Comparison of ENCODE assay signal across 15 mouse cellular contexts in genomic region chr10:21082447-21082846, GRCm38 (mm10).
DNase-seq lines count a peak whose midpoint lies in the region; ATAC-seq lines count a peak whose summit lies in the region.
"Had no signal": no experiment of that assay in that cellular context is flagged by ENCODE, and none has a peak within 500 bp of the region (broad histone marks: within the 10 kb centered on the region; RNA-seq: fewer than 3 reads in every experiment).

No protein-coding gene starts in this region.

- H3K4me3 ChIP-seq in midbrain, embryonic 11.5 days (ENCODE audit: low read depth, low read length): no peak overlapping the region
- H3K4me3 ChIP-seq in midbrain, embryonic 10.5 days: no peak overlapping the region
- H3K4me3 ChIP-seq in embryonic facial prominence, embryonic 12.5 days: no peak overlapping the region
- no peak overlapping the region for H3K4me3 ChIP-seq in hindbrain, embryonic 10.5 days
- no peak overlapping the region for H3K4me3 ChIP-seq in neural tube, embryonic 13.5 days
- H3K4me3 ChIP-seq: hindbrain, embryonic 15.5 days; layer of hippocampus, adult 2 months; limb, embryonic 10.5 days; liver, embryonic 13.5 days had no signal

- no peak for DNase-seq in midbrain, embryonic 11.5 days (ENCODE audit: low spot score, missing footprints)
- no peak for DNase-seq in midbrain, embryonic 10.5 days (ENCODE audit: low spot score)
- DNase-seq in hindbrain, embryonic 10.5 days (ENCODE audit: low spot score): no peak
- DNase-seq in spleen, adult 18-20 months: no peak
- DNase-seq in right cerebral cortex, postnatal 14 days: no peak
- no peak for DNase-seq in gastrocnemius, postnatal 4 days (ENCODE audit: low spot score in 2 of 2)
- DNase-seq: adrenal gland, adult 8-10 months; kidney, adult 9 months; liver, embryonic 13.5 days; thymus, postnatal 4 days had no signal

- H3K9me3 ChIP-seq in midbrain, embryonic 11.5 days (ENCODE audit: control insufficient read depth, low read length): no peaks in the 10 kb centered on the region
- H3K9me3 ChIP-seq in midbrain, embryonic 10.5 days (replicated peaks): no peaks in the 10 kb centered on the region
- H3K9me3 ChIP-seq in embryonic facial prominence, embryonic 12.5 days: no peaks in the 10 kb centered on the region
- no peaks in the 10 kb centered on the region for H3K9me3 ChIP-seq in hindbrain, embryonic 10.5 days
- no peaks in the 10 kb centered on the region for H3K9me3 ChIP-seq in neural tube, embryonic 13.5 days
- H3K9me3 ChIP-seq: hindbrain, embryonic 15.5 days; limb, embryonic 10.5 days; liver, embryonic 13.5 days had no signal

- no peak overlapping the region for H3K4me2 ChIP-seq in midbrain, embryonic 11.5 days
- no peak overlapping the region for H3K4me2 ChIP-seq in embryonic facial prominence, embryonic 12.5 days (replicated peaks)
- no peak overlapping the region for H3K4me2 ChIP-seq in neural tube, embryonic 13.5 days
- H3K4me2 ChIP-seq: hindbrain, embryonic 15.5 days; liver, embryonic 13.5 days had no signal

- no peak overlapping the region for H3K9ac ChIP-seq in midbrain, embryonic 11.5 days (ENCODE audit: low read length)
- no peak overlapping the region for H3K9ac ChIP-seq in embryonic facial prominence, embryonic 12.5 days
- no peak overlapping the region for H3K9ac ChIP-seq in neural tube, embryonic 13.5 days
- H3K9ac ChIP-seq: hindbrain, embryonic 15.5 days; liver, embryonic 13.5 days had no signal

- peak; percentile 62 for ATAC-seq in midbrain, embryonic 11.5 days (ENCODE audit: low FRiP score)
- ATAC-seq in embryonic facial prominence, embryonic 12.5 days (ENCODE audit: insufficient number of reproducible peaks, insufficient read depth, low FRiP score, low TSS enrichment): peak; percentile 74; the same call in 1 of the 2 replicates
- ATAC-seq in neural tube, embryonic 13.5 days (ENCODE audit: low read depth): 0 out of 2 replicates have a peak, but pooled peaks have one; percentile 34

- H3K36me3 ChIP-seq in midbrain, embryonic 11.5 days (ENCODE audit: control insufficient read depth, insufficient read depth, low read length): no peaks in the 10 kb centered on the region
- H3K36me3 ChIP-seq in midbrain, embryonic 10.5 days: 0 out of 2 replicates have a peak, but pooled peaks cover 6% of the 10 kb centered on the region
- no peaks in the 10 kb centered on the region for H3K36me3 ChIP-seq in embryonic facial prominence, embryonic 12.5 days
- 0 out of 2 replicates have a peak, but pooled peaks cover 1% of the 10 kb centered on the region for H3K36me3 ChIP-seq in hindbrain, embryonic 10.5 days
- peaks cover 9% of the 10 kb centered on the region; the same call in 1 of the 2 replicates for H3K36me3 ChIP-seq in neural tube, embryonic 13.5 days
- H3K36me3 ChIP-seq: limb, embryonic 10.5 days; liver, embryonic 13.5 days had no signal

- no peaks in the 10 kb centered on the region; the same call in 1 of the 2 replicates for H3K27me3 ChIP-seq in midbrain, embryonic 11.5 days (ENCODE audit: control insufficient read depth, insufficient read depth, low read length)
- peaks cover 32% of the 10 kb centered on the region for H3K27me3 ChIP-seq in midbrain, embryonic 10.5 days (ENCODE audit: low read depth, poor library complexity, severe bottlenecking)
- no peaks in the 10 kb centered on the region for H3K27me3 ChIP-seq in embryonic facial prominence, embryonic 12.5 days
- peaks cover 36% of the 10 kb centered on the region; the same call in 1 of the 2 replicates for H3K27me3 ChIP-seq in hindbrain, embryonic 10.5 days (ENCODE audit: insufficient read depth, poor library complexity, severe bottlenecking)
- 0 out of 2 replicates have a peak, but pooled peaks cover 3% of the 10 kb centered on the region for H3K27me3 ChIP-seq in neural tube, embryonic 13.5 days
- H3K27me3 ChIP-seq: hindbrain, embryonic 15.5 days; liver, embryonic 13.5 days had no signal

- peaks cover 3% of the 10 kb centered on the region; the same call in 1 of the 2 replicates for H3K4me1 ChIP-seq in midbrain, embryonic 11.5 days (ENCODE audit: control insufficient read depth, insufficient read depth, low read length)
- H3K4me1 ChIP-seq in midbrain, embryonic 10.5 days: peaks cover 17% of the 10 kb centered on the region
- H3K4me1 ChIP-seq in embryonic facial prominence, embryonic 12.5 days: 0 out of 2 replicates have a peak, but pooled peaks cover 3% of the 10 kb centered on the region
- H3K4me1 ChIP-seq in hindbrain, embryonic 10.5 days (replicated peaks): peaks cover 34% of the 10 kb centered on the region
- H3K4me1 ChIP-seq in neural tube, embryonic 13.5 days (replicated peaks): peaks cover 20% of the 10 kb centered on the region; the same call in 1 of the 2 replicates
- H3K4me1 ChIP-seq: limb, embryonic 10.5 days had no signal

- no peak overlapping the region for H3K27ac ChIP-seq in midbrain, embryonic 11.5 days (ENCODE audit: low read depth, low read length)
- H3K27ac ChIP-seq in midbrain, embryonic 10.5 days (replicated peaks): no peak overlapping the region; the same call in 1 of the 2 replicates
- H3K27ac ChIP-seq in embryonic facial prominence, embryonic 12.5 days: no peak overlapping the region
- peak overlapping the region; percentile 26; the same call in 1 of the 2 replicates for H3K27ac ChIP-seq in hindbrain, embryonic 10.5 days
- no peak overlapping the region for H3K27ac ChIP-seq in neural tube, embryonic 13.5 days (replicated peaks)
- H3K27ac ChIP-seq: hindbrain, embryonic 15.5 days; layer of hippocampus, adult 2 months; limb, embryonic 10.5 days; liver, embryonic 13.5 days had no signal

- WGBS in midbrain, embryonic 11.5 days: 24% methylated on average over 8 of the region's 8 CpGs
- 37% methylated on average over 8 of the region's 8 CpGs for WGBS in midbrain, embryonic 10.5 days
- 67% methylated on average over 8 of the region's 8 CpGs for WGBS in embryonic facial prominence, embryonic 12.5 days
- WGBS in hindbrain, embryonic 10.5 days: 32% methylated on average over 8 of the region's 8 CpGs
- WGBS in neural tube, embryonic 13.5 days: 19% methylated on average over 8 of the region's 8 CpGs
